Mouse (Mus musculus) neural tube, embryonic 13.5 days (tissue): ENCODE measurements at regions not wholly inside any gene's neighbourhood (a gene's known extent, or its start where the extent isn't known, plus 50 kb on each side); places are given as distances from the start of the nearest gene placed in this dataset.
"Not testable (repeated sequence)": the region's sequence is repeated elsewhere in the genome, so short reads cannot be mapped to it uniquely, and the experiment has no call there.

Source experiments
- ATAC-seq: fragments of 200-750 bp; cut with Nextera tagmentation; 2 replicates; pipeline ENCODE4 v1.8.0; 2017; ENCODE audit warnings: low read depth, mild to moderate bottlenecking, moderate TSS enrichment, moderate library complexity
- H3K27ac ChIP-seq: fragments of 300-500 bp; sonication (generic); replicated peaks from 2 replicates; pipeline ENCODE4 v1.5.1; 2015; ENCODE audit warnings: moderate library complexity, mild to moderate bottlenecking, inconsistent platforms
- H3K27me3 ChIP-seq: fragments of 300-500 bp; sonication (generic); 2 replicates; pipeline ENCODE4 v1.6.1; 2015; ENCODE audit warnings: mild to moderate bottlenecking, inconsistent platforms
- H3K36me3 ChIP-seq: fragments of 300-500 bp; sonication (generic); 2 replicates; pipeline ENCODE4 v1.6.1; 2015; ENCODE audit warnings: mild to moderate bottlenecking, inconsistent platforms
- H3K4me1 ChIP-seq: fragments of 300-500 bp; sonication (generic); replicated peaks from 2 replicates; pipeline ENCODE4 v1.6.1; 2015; ENCODE audit warnings: inconsistent platforms
- H3K4me2 ChIP-seq: fragments of 300-500 bp; sonication (generic); 2 replicates; pipeline ENCODE4 v1.6.1; 2015; ENCODE audit warnings: inconsistent platforms, mild to moderate bottlenecking, moderate library complexity
- H3K4me3 ChIP-seq: fragments of 300-500 bp; sonication (generic); 2 replicates; pipeline ENCODE4 v1.5.1; 2015; ENCODE audit warnings: mild to moderate bottlenecking, inconsistent platforms
- H3K9ac ChIP-seq: fragments of 300-500 bp; sonication (generic); 2 replicates; pipeline ENCODE4 v1.6.1; 2015; ENCODE audit warnings: moderate library complexity, mild to moderate bottlenecking, inconsistent platforms
- H3K9me3 ChIP-seq: fragments of 300-500 bp; sonication (generic); 2 replicates; pipeline ENCODE4 v1.6.1; 2016; ENCODE audit warnings: inconsistent platforms
- WGBS: fragments of 180-500 bp; shearing (Covaris S2); methylation state at CpG from one replicate; pipeline ENCODE4 v1.1.7; 2015; 5-methylcytosine and 5-hydroxymethylcytosine counted together

DNA sequence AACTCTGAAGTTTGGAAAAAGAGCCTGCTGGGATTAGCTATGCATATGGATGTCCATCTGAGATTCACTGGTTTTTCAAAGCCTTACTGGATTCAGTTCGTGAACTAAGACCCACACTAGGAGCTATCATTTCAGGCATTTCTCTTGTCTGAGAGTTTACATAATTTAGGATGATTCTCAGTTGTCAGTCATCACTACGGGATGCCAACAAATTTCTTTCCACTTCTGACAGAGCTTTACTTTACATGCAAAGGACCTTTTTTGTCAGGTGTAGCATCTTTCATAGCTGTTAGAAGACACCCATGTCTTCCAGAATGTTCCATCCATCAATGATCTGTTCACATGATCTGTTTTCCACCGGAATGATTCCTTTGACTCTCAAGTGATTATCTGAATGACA is 154.4 kb downstream of the Gm31371 start:
- not testable (repeated sequence) for H3K27me3 ChIP-seq, H3K4me3 ChIP-seq, ATAC-seq, H3K9ac ChIP-seq, H3K9me3 ChIP-seq, H3K4me1 ChIP-seq, H3K36me3 ChIP-seq, H3K4me2 ChIP-seq, H3K27ac ChIP-seq
- 68% methylated on average over 2 of the region's 3 CpGs for WGBS

GRCm38 (mm10) chr8:20098121-20098520 is 194.9 kb downstream of the Gm31371 start:
- H3K27ac ChIP-seq, H3K9me3 ChIP-seq, H3K4me1 ChIP-seq, ATAC-seq, H3K27me3 ChIP-seq, H3K9ac ChIP-seq, H3K36me3 ChIP-seq, H3K4me2 ChIP-seq, H3K4me3 ChIP-seq: not testable (repeated sequence)
- WGBS: 82% methylated on average over 5 of the region's 5 CpGs

- not testable (repeated sequence) for H3K9ac ChIP-seq, H3K36me3 ChIP-seq, H3K4me3 ChIP-seq, H3K27me3 ChIP-seq, H3K4me2 ChIP-seq, H3K9me3 ChIP-seq, H3K4me1 ChIP-seq, ATAC-seq, H3K27ac ChIP-seq
- WGBS: no CpG with 5 or more reads among the region's 1 CpGs
Observed at GRCm38 (mm10) chr8:20100241-20100640, 197.0 kb downstream of the Gm31371 start.

DNA sequence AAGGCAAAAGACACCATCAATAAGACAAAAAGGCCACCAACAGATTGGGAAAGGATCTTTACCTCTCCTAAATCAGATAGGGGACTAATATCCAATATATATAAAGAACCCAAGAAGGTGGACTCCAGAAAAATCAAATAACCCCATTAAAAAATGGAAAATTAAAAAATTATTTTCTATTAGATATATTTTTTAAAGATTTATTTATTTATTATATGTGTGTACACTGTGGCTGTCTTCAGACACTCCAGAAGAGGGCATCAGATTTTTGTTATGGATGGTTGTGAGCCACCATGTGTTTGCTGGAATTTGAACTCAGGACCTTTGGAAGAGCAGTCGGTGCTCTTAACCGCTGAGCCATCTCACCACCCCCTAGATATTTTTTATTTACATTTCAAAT is 199.2 kb downstream of the Gm31371 start:
- ATAC-seq, H3K4me1 ChIP-seq, H3K36me3 ChIP-seq, H3K9me3 ChIP-seq, H3K27me3 ChIP-seq, H3K4me2 ChIP-seq, H3K9ac ChIP-seq, H3K4me3 ChIP-seq, H3K27ac ChIP-seq: not testable (repeated sequence)
- WGBS: no CpG with 5 or more reads among the region's 2 CpGs

DNA sequence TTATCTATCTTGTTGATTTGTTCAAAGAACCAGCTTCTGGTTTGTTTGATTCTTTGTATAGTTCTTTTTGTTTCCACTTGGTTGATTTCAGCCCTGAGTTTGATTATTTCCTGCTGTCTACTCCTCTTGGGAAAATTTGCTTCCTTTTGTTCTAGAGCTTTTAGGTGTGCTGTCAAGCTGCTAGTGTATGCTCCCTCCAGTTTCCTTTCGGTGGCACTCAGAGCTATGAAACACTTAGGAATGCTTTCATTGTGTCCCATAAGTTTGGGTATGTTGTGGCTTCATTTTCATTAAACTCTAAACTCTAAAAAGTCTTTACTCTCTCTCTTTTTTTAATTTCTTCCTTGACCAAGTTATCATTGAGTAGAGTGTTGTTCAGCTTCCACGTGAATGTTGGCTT is 204.0 kb downstream of the Gm31371 start:
- 78% methylated on average over 1 of the region's 2 CpGs for WGBS
- not testable (repeated sequence) for H3K36me3 ChIP-seq

DNA sequence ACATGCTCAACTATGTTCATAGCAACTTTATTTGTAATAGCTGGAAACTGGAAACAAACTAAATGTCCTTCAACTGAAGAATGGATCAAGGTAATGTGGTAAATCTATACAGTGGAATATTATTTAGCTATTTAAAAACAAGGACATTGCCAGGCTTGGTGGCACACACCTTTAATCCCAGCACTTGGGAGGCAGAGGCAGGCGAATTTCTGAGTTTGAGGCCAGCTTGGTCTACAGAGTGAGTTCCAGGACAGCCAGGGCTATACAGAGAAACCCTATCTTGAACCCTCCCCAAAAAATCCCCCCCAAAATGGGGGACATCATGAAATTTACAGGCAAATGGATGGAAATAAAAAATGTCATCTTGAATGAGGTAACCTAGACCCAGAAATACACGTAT is 213.6 kb downstream of the Gm31371 start:
- H3K4me1 ChIP-seq, H3K27me3 ChIP-seq, H3K9ac ChIP-seq, H3K27ac ChIP-seq, ATAC-seq, H3K4me2 ChIP-seq, H3K36me3 ChIP-seq, H3K4me3 ChIP-seq, H3K9me3 ChIP-seq: not testable (repeated sequence)
- 84% methylated on average over 2 of the region's 2 CpGs for WGBS

More for the DNA sequence above, 204.0 kb downstream of the Gm31371 start:
- not testable (repeated sequence) for H3K4me1 ChIP-seq, ATAC-seq, H3K9ac ChIP-seq, H3K4me2 ChIP-seq, H3K4me3 ChIP-seq, H3K27ac ChIP-seq, H3K9me3 ChIP-seq, H3K27me3 ChIP-seq

DNA sequence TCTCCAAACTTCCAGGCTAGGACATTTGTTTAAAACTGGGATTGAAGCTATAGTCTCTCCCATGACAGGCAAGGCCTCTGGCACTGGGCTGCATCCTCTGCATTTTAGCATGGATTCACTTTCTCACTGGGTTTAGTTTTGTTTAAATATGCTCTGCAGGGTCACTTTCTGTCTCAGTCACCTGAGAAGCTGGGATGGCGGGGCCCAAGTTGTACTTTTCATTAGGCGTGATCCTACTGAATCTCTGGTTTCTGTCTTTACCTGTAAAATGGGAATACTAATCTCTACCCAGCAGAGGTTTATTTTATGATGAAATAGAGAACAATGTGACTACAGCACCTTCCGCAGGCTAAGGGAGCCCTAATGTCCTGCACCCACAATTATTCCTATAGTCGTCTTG is 216.4 kb downstream of the Gm31371 start:
- ATAC-seq, H3K4me3 ChIP-seq, H3K27me3 ChIP-seq: not testable (repeated sequence)

DNA sequence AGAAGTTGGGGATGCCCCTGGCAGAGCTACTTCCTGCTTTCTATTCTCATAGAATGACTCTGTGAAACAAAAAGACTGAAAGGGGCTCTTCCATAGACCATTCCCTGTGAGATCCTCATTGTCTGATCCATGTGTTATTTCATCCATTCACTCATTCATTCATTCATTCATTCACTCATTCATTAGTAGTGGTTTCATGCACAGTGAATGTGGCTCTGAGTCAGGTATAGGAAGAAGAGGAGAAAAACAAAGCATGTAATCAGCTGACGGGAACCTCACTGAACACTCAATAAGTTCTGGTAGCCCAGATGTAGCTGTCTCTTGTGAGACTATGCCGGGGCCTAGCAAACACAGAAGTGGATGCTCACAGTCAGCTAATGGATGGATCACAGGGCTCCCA is 217.0 kb downstream of the Gm31371 start:
- 96% methylated on average over 2 of the region's 2 CpGs for WGBS
- H3K27me3 ChIP-seq, H3K4me1 ChIP-seq, H3K36me3 ChIP-seq, H3K9me3 ChIP-seq, H3K4me3 ChIP-seq, H3K9ac ChIP-seq, H3K27ac ChIP-seq, H3K4me2 ChIP-seq, ATAC-seq: not testable (repeated sequence)

More for the DNA sequence above, 216.4 kb downstream of the Gm31371 start:
- 83% methylated on average over 4 of the region's 4 CpGs for WGBS
- H3K36me3 ChIP-seq, H3K9me3 ChIP-seq, H3K4me1 ChIP-seq, H3K4me2 ChIP-seq, H3K27ac ChIP-seq, H3K9ac ChIP-seq: not testable (repeated sequence)

GRCm38 (mm10) chr8:20121391-20121909 is 218.3 kb downstream of the Gm31371 start:
- not testable (repeated sequence) for ATAC-seq, H3K9me3 ChIP-seq, H3K4me3 ChIP-seq, H3K4me1 ChIP-seq, H3K27me3 ChIP-seq, H3K27ac ChIP-seq, H3K9ac ChIP-seq, H3K36me3 ChIP-seq, H3K4me2 ChIP-seq
- WGBS: 94% methylated on average over 10 of the region's 11 CpGs

- Histone ChIP-seq H3K4me3 (peak overlapping the region; percentile 51), H3K27ac (peak overlapping the region; percentile 82), H3K9ac (peak overlapping the region; percentile 77), H3K4me2 (peak overlapping the region; percentile 40)
- 9% methylated on average over 67 of the region's 72 CpGs for WGBS
- not testable (repeated sequence) for H3K27me3 ChIP-seq, H3K4me1 ChIP-seq, H3K9me3 ChIP-seq, H3K36me3 ChIP-seq
- peak; percentile 100 for ATAC-seq
Observed at GRCm38 (mm10) chr8:20122067-20122925, 219.1 kb downstream of the Gm31371 start.

GRCm38 (mm10) chr8:20123545-20123944 is 220.4 kb downstream of the Gm31371 start:
- H3K4me2 ChIP-seq: peak overlapping the region; percentile 31; the same call in 1 of the 2 replicates
- not testable (repeated sequence) for ATAC-seq, H3K36me3 ChIP-seq, H3K4me1 ChIP-seq, H3K27ac ChIP-seq, H3K4me3 ChIP-seq, H3K27me3 ChIP-seq, H3K9me3 ChIP-seq, H3K9ac ChIP-seq
- WGBS: 91% methylated on average over 5 of the region's 5 CpGs

GRCm38 (mm10) chr8:20135626-20136025 is 227.4 kb downstream of the Gm15319 start:
- 100% methylated on average over 1 of the region's 1 CpGs for WGBS
- not testable (repeated sequence) for H3K4me1 ChIP-seq, ATAC-seq, H3K4me2 ChIP-seq, H3K27me3 ChIP-seq, H3K4me3 ChIP-seq, H3K9ac ChIP-seq, H3K36me3 ChIP-seq, H3K9me3 ChIP-seq, H3K27ac ChIP-seq

- ATAC-seq, H3K27me3 ChIP-seq, H3K9ac ChIP-seq, H3K36me3 ChIP-seq, H3K4me2 ChIP-seq, H3K4me1 ChIP-seq, H3K4me3 ChIP-seq, H3K27ac ChIP-seq, H3K9me3 ChIP-seq: not testable (repeated sequence)
- 87% methylated on average over 4 of the region's 4 CpGs for WGBS
Observed at GRCm38 (mm10) chr8:20145436-20145835, 217.6 kb downstream of the Gm15319 start.
